Mouse (Mus musculus): Measurements from ENCODE around the gene 4930595D18Rik. TPM values are rescaled to one million over a fixed set of nuclear protein-coding genes. Genes with fewer than 3 reads are reported as not detected.
A peak's percentile ranks its signal among the peaks of the same experiment; 100 is the strongest.

Gene 4930595D18Rik
- polyA plus RNA-seq, 1 experiment = not detected

DNA sequence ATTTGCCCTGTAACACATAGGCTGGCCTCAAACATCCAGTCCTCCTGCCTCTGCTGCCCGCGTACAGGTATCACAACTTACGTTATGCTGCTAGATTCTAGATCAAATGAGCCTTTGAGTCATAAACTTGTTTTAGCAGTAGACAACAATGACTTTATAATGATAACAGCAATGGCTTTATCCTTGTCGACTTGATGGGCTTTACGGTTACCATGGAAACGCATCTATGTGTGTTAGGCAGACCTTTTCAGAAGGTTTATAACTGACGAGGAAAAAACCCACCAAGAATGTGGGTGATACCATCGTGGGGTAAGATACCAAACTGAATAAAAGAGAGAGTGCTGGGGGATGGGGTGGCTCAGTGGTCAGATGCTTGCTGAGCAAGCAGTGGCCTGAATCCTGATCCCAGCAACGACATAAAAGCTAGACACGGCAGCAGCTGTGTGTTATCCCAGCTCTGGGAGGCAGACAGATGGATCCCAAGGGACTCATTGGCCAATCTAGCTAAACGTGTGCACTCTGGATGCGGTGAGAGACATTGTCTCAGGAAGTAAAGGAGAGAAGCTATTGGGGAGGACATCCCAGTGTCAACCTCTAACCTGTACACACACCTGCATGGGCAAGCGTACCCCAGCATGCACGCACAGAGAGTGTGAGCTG, 59.6 kb downstream of the 4930595D18Rik start:
- no peak overlapping the region for H3K4me3 ChIP-seq (ENCODE audit: insufficient read depth, low read length)
- no peaks in the 10 kb centered on the region; the same call in 1 of the 2 replicates for H3K4me1 ChIP-seq (ENCODE audit: control insufficient read depth, insufficient read depth, low read length)
- H3K27ac ChIP-seq (ENCODE audit: insufficient read depth, low read length) = no peak overlapping the region
- TF ChIP-seq CTCF (IDR thresholded peaks at IDR 0.05; ENCODE audit: borderline replicate concordance, insufficient read depth, low read length) (no peak), POLR2A (IDR thresholded peaks at IDR 0.05; ENCODE audit: low read depth, low read length) (no peak)

DNA sequence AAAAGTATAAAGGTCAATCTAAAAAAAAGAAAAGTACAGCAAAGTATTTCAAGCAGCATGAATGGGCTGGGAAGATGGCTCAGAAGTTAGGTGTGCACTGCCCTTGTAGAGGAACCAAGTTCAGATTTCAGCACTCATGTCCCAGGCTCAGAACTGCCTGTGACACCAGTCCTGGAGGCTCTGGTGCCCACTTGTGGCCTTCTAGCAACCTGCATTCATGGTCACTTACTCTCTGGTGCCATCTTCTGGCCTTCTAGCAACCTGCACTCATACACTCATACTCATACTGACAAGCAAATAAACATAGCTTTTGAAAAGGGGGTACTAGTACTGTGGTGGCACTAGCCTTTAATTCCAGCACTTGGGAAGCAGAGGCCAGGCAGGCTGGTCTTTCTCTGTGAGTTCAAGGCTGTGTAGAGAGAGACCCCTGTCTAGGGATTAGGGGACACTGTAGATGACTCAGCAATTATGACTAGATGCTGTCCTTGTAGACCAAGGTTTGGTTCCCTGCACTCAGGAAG, 61.9 kb downstream of the 4930595D18Rik start:
- TF ChIP-seq POLR2A (IDR thresholded peaks at IDR 0.05; ENCODE audit: low read depth, low read length) = no peak
- TF ChIP-seq CTCF (IDR thresholded peaks at IDR 0.05; ENCODE audit: borderline replicate concordance, insufficient read depth, low read length) = peak; percentile 44; the same call in 1 of the 2 replicates
- no peak overlapping the region for H3K27ac ChIP-seq (ENCODE audit: insufficient read depth, low read length)
- no peaks in the 10 kb centered on the region; the same call in 1 of the 2 replicates for H3K4me1 ChIP-seq (ENCODE audit: control insufficient read depth, insufficient read depth, low read length)
- H3K4me3 ChIP-seq (ENCODE audit: insufficient read depth, low read length) = no peak overlapping the region

DNA sequence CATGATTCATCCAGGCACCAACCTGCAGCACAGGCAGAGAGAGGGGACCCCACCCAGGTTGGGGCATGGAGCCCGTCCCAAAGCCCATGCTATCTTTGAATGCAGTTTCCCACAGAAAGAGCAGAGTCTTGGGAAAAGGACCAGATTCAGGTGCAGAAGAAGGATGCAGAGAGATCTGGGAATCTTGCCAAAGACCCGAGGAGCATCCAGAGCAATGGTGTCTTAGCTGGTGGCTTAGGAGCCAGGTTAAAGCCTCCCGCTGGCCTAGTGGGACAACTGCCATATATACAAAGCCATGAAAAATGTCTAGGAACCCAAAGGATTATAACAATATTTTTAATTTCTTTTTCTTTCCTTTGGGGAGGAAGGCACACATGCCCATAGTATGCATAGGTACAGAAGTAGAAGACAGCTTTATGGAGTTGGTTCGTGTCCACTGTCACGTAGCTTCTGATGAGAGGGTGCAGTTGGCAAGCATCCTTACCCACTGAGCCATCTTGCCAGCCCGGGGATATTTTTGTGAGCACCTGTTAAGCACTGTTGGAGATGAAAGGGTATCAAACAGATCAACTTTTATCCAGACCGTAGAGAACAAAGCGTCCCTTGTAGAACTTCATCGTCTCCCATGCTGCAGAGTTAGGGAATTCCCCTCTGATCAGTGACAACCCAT, 63.2 kb downstream of the 4930595D18Rik start:
- TF ChIP-seq POLR2A (IDR thresholded peaks at IDR 0.05; ENCODE audit: low read depth, low read length) = no peak
- no peak for TF ChIP-seq CTCF (IDR thresholded peaks at IDR 0.05; ENCODE audit: borderline replicate concordance, insufficient read depth, low read length)
- H3K4me3 ChIP-seq (ENCODE audit: insufficient read depth, low read length) = no peak overlapping the region
- no peak overlapping the region for H3K27ac ChIP-seq (ENCODE audit: insufficient read depth, low read length)
- no peaks in the 10 kb centered on the region; the same call in 1 of the 2 replicates for H3K4me1 ChIP-seq (ENCODE audit: control insufficient read depth, insufficient read depth, low read length)

DNA sequence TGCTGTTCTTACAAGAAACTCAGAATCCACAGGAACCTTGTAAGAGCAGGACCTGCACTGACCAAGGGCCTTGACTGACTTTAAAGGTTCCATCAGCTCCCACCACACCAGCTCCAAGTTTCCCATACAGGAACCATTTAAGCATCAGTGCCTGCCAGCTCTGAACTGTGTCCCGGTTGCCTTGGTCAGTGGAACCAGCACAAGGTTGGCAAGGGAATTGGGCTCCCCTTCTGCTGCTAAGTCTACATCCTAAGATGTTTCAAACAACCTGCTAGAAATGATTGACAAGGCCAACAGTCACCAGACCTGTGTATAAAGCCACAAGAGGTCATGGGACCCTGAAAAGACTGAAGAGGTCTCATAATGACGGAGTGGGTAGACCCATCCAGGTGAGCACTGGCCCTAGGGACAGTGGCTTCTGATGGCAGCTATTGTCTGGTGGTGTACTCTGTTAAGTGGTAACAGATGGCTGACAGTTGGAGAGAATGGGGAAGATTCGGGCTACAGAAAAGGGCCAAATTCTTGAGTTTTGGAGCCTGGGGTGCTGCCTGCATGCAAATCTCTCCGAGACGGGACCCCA, 64.7 kb downstream of the 4930595D18Rik start:
- no peaks in the 10 kb centered on the region for H3K4me1 ChIP-seq (ENCODE audit: control insufficient read depth, insufficient read depth, low read length)
- TF ChIP-seq CTCF (IDR thresholded peaks at IDR 0.05; ENCODE audit: borderline replicate concordance, insufficient read depth, low read length) = no peak
- TF ChIP-seq POLR2A (IDR thresholded peaks at IDR 0.05; ENCODE audit: low read depth, low read length) = no peak
- no peak overlapping the region for H3K4me3 ChIP-seq (ENCODE audit: insufficient read depth, low read length)
- H3K27ac ChIP-seq (ENCODE audit: insufficient read depth, low read length) = no peak overlapping the region

DNA sequence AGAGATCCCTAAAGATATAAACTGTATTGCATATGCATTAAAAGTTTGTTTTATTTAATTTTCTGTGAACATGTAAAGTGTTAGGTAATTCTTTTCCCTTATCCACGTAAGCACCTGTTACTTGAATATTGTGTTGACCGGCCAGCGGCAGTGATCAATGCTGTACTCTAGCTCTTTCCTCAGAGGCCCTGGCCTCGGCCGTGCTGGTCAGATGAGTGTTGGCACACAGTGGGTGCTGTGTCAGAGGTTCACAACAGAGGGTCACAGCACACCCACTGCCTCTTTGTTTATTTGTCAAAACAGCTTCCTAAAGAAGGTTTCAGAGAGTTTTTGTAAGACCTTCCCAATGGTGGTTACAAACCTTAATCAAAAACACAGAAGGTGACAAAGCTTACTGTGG, 69.7 kb downstream of the 4930595D18Rik start:
- TF ChIP-seq CTCF (IDR thresholded peaks at IDR 0.05; ENCODE audit: borderline replicate concordance, insufficient read depth, low read length) (no peak), POLR2A (IDR thresholded peaks at IDR 0.05; ENCODE audit: low read depth, low read length) (no peak)

DNA sequence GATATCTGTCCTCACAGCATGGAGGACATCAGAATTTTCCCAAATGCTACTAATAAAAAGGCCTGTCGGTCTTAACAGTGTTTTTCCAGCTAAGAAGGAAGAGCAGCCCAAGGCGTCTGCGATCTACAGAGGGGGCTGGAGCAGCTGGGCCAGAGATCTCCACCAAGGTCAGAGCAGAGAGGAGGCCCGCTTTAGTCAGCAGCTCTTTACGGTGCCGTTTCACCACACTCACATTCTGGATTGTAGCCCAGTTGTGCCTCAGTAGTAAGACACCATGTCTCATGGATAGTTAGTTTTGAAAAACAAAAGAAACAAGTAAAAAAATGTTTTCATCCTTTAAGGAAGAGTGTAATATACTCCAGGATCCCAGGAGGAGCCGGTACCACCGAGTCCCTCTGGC, 73.1 kb downstream of the 4930595D18Rik start:
- peaks cover 10% of the 10 kb centered on the region for H3K4me1 ChIP-seq (ENCODE audit: control insufficient read depth, insufficient read depth, low read length)
- H3K4me3 ChIP-seq (ENCODE audit: insufficient read depth, low read length) = no peak overlapping the region
- no peak for TF ChIP-seq CTCF (IDR thresholded peaks at IDR 0.05; ENCODE audit: borderline replicate concordance, insufficient read depth, low read length)
- TF ChIP-seq POLR2A (IDR thresholded peaks at IDR 0.05; ENCODE audit: low read depth, low read length) = no peak
- H3K27ac ChIP-seq (ENCODE audit: insufficient read depth, low read length) = no peak overlapping the region

More for the DNA sequence above, 69.7 kb downstream of the 4930595D18Rik start:
- no peak overlapping the region for H3K27ac ChIP-seq (ENCODE audit: insufficient read depth, low read length)
- no peak overlapping the region for H3K4me3 ChIP-seq (ENCODE audit: insufficient read depth, low read length)
- peaks cover 10% of the 10 kb centered on the region for H3K4me1 ChIP-seq (ENCODE audit: control insufficient read depth, insufficient read depth, low read length)

Other genes with a start within 250 kb of the 4930595D18Rik start
- gene Ankrd9, start 205.5 kb downstream of the 4930595D18Rik start, polyA plus RNA-seq (2011; ENCODE audit: insufficient read length, low read depth, missing spikeins) = 3.3 and 3.8 TPM in 2 replicates
- 49.2 and 49.6 TPM in 2 replicates for gene Rcor1, start 145.1 kb downstream of the 4930595D18Rik start, polyA plus RNA-seq (2011; ENCODE audit: insufficient read length, low read depth, missing spikeins)
- gene Traf3, start 18.1 kb downstream of the 4930595D18Rik start, polyA plus RNA-seq (2011; ENCODE audit: insufficient read length, low read depth, missing spikeins) = 18.5 and 18.8 TPM in 2 replicates
- gene Amn, start 86.6 kb upstream of the 4930595D18Rik start, polyA plus RNA-seq (2011; ENCODE audit: insufficient read length, low read depth, missing spikeins) = 0.48 TPM in 1 of 2 replicates, not detected in the other
- gene Cdc42bpb, start 193.2 kb upstream of the 4930595D18Rik start, polyA plus RNA-seq (2011; ENCODE audit: insufficient read length, low read depth, missing spikeins) = 60.0 and 71.1 TPM in 2 replicates
- not detected in 2 replicates for gene Lbhd2, start 222.3 kb upstream of the 4930595D18Rik start, polyA plus RNA-seq (2011; ENCODE audit: insufficient read length, low read depth, missing spikeins)
- 6.2 and 6.4 TPM in 2 replicates for gene Exoc3l4, start 232.5 kb upstream of the 4930595D18Rik start, polyA plus RNA-seq (2011; ENCODE audit: insufficient read length, low read depth, missing spikeins)

Data from embryonic fibroblast, embryonic 13.5 days (primary cell).